Mouse (Mus musculus): ENCODE results near the gene Nrp2. TPM values are rescaled to one million over a fixed set of nuclear protein-coding genes. Genes with fewer than 3 reads are reported as not detected.
A peak's percentile ranks its signal among the peaks of the same experiment; 100 is the strongest.

Nrp2 gene
- total and polyA plus RNA-seq, 2 experiments from 2014 or later: 17.4 to 48.7 TPM

GRCm38 (mm10) chr1:62770576-62770975 is 67.5 kb downstream of the Nrp2 start:
- no peaks in the 10 kb centered on the region for H3K27me3 ChIP-seq (ENCODE audit: insufficient read depth, low read length)
- TF ChIP-seq CTCF (IDR thresholded peaks at IDR 0.05; ENCODE audit: low read depth): no peak
- H3K4me3 ChIP-seq (ENCODE audit: low read length): no peak overlapping the region
- H3K9ac ChIP-seq (replicated peaks; ENCODE audit: low read length): no peak overlapping the region
- no peak overlapping the region for H3K27ac ChIP-seq
- H3K36me3 ChIP-seq (ENCODE audit: insufficient read depth, low read length): no peaks in the 10 kb centered on the region
- 88% methylated on average over 4 of the region's 4 CpGs for WGBS
- DNase-seq (ENCODE audit: low spot score): no peak
- 0 out of 2 replicates have a peak, but pooled peaks cover 2% of the 10 kb centered on the region for H3K4me1 ChIP-seq (ENCODE audit: insufficient read depth, low read length)
- ATAC-seq: no peak
- no peaks in the 10 kb centered on the region for H3K9me3 ChIP-seq (ENCODE audit: low read length)
- H3K4me2 ChIP-seq (ENCODE audit: low read depth, low read length): no peak overlapping the region

GRCm38 (mm10) chr1:62772391-62772790 is 69.3 kb downstream of the Nrp2 start:
- Histone ChIP-seq H3K27ac (no peak overlapping the region), H3K36me3 (ENCODE audit: insufficient read depth, low read length) (no peaks in the 10 kb centered on the region), H3K27me3 (ENCODE audit: insufficient read depth, low read length) (no peaks in the 10 kb centered on the region), H3K4me3 (ENCODE audit: low read length) (no peak overlapping the region), H3K4me1 (ENCODE audit: insufficient read depth, low read length) (peaks cover 2% of the 10 kb centered on the region; the same call in 1 of the 2 replicates), H3K4me2 (ENCODE audit: low read depth, low read length) (no peak overlapping the region), H3K9me3 (ENCODE audit: low read length) (no peaks in the 10 kb centered on the region), H3K9ac (replicated peaks; ENCODE audit: low read length) (no peak overlapping the region)
- TF ChIP-seq CTCF (IDR thresholded peaks at IDR 0.05; ENCODE audit: low read depth): no peak
- 82% methylated on average over 4 of the region's 4 CpGs for WGBS
- DNase-seq (ENCODE audit: low spot score) (no peak), ATAC-seq (no peak)

- H3K27me3 ChIP-seq (ENCODE audit: insufficient read depth, low read length): no peaks in the 10 kb centered on the region
- H3K36me3 ChIP-seq (ENCODE audit: insufficient read depth, low read length): no peaks in the 10 kb centered on the region
- ATAC-seq (no peak), DNase-seq (ENCODE audit: low spot score) (no peak)
- H3K9me3 ChIP-seq (ENCODE audit: low read length): no peaks in the 10 kb centered on the region
- H3K27ac ChIP-seq: no peak overlapping the region
- peaks cover 2% of the 10 kb centered on the region; the same call in 1 of the 2 replicates for H3K4me1 ChIP-seq (ENCODE audit: insufficient read depth, low read length)
- H3K9ac ChIP-seq (replicated peaks; ENCODE audit: low read length): no peak overlapping the region
- H3K4me2 ChIP-seq (ENCODE audit: low read depth, low read length): no peak overlapping the region
- H3K4me3 ChIP-seq (ENCODE audit: low read length): no peak overlapping the region
- no peak for TF ChIP-seq CTCF (IDR thresholded peaks at IDR 0.05; ENCODE audit: low read depth)
- 71% methylated on average over 10 of the region's 10 CpGs for WGBS
These were observed 70.2 kb downstream of the Nrp2 start for GRCm38 (mm10) chr1:62773105-62773920.

GRCm38 (mm10) chr1:62773921-62774191 is 70.8 kb downstream of the Nrp2 start:
- no peak for ATAC-seq

GRCm38 (mm10) chr1:62774288-62775218 is 71.5 kb downstream of the Nrp2 start:
- WGBS: 51% methylated on average over 11 of the region's 11 CpGs
- Histone ChIP-seq H3K4me3 (ENCODE audit: low read length) (no peak overlapping the region), H3K4me1 (ENCODE audit: insufficient read depth, low read length) (peaks cover 2% of the 10 kb centered on the region; the same call in 1 of the 2 replicates), H3K36me3 (ENCODE audit: insufficient read depth, low read length) (no peaks in the 10 kb centered on the region), H3K9me3 (ENCODE audit: low read length) (no peaks in the 10 kb centered on the region), H3K4me2 (ENCODE audit: low read depth, low read length) (no peak overlapping the region), H3K27me3 (ENCODE audit: insufficient read depth, low read length) (no peaks in the 10 kb centered on the region), H3K9ac (replicated peaks; ENCODE audit: low read length) (no peak overlapping the region), H3K27ac (no peak overlapping the region)
- DNase-seq (ENCODE audit: low spot score) (no peak), ATAC-seq (0 out of 2 replicates have a peak, but pooled peaks have one; percentile 36)
- peak; percentile 27; the same call in 1 of the 2 replicates for TF ChIP-seq CTCF (IDR thresholded peaks at IDR 0.05; ENCODE audit: low read depth)

More at GRCm38 (mm10) chr1:62773921-62774191, 70.8 kb downstream of the Nrp2 start:
- Histone ChIP-seq H3K9ac (replicated peaks; ENCODE audit: low read length) (no peak overlapping the region), H3K27me3 (ENCODE audit: insufficient read depth, low read length) (no peaks in the 10 kb centered on the region), H3K9me3 (ENCODE audit: low read length) (no peaks in the 10 kb centered on the region), H3K36me3 (ENCODE audit: insufficient read depth, low read length) (no peaks in the 10 kb centered on the region), H3K27ac (no peak overlapping the region), H3K4me2 (ENCODE audit: low read depth, low read length) (no peak overlapping the region), H3K4me3 (ENCODE audit: low read length) (no peak overlapping the region), H3K4me1 (ENCODE audit: insufficient read depth, low read length) (peaks cover 2% of the 10 kb centered on the region; the same call in 1 of the 2 replicates)
- WGBS: 47% methylated on average over 3 of the region's 3 CpGs
- no peak for DNase-seq (ENCODE audit: low spot score)
- no peak for TF ChIP-seq CTCF (IDR thresholded peaks at IDR 0.05; ENCODE audit: low read depth)

- peak; percentile 55 for DNase-seq (ENCODE audit: low spot score)
These were observed 74.5 kb downstream of the Nrp2 start for GRCm38 (mm10) chr1:62777320-62778235.

More at GRCm38 (mm10) chr1:62777320-62778235, 74.5 kb downstream of the Nrp2 start:
- Histone ChIP-seq H3K9ac (replicated peaks; ENCODE audit: low read length) (no peak overlapping the region), H3K4me2 (ENCODE audit: low read depth, low read length) (no peak overlapping the region), H3K9me3 (ENCODE audit: low read length) (no peaks in the 10 kb centered on the region), H3K36me3 (ENCODE audit: insufficient read depth, low read length) (no peaks in the 10 kb centered on the region), H3K27ac (no peak overlapping the region), H3K4me1 (ENCODE audit: insufficient read depth, low read length) (no peaks in the 10 kb centered on the region; the same call in 1 of the 2 replicates), H3K4me3 (ENCODE audit: low read length) (no peak overlapping the region), H3K27me3 (ENCODE audit: insufficient read depth, low read length) (no peaks in the 10 kb centered on the region)
- no peak for ATAC-seq
- TF ChIP-seq CTCF (IDR thresholded peaks at IDR 0.05; ENCODE audit: low read depth): no peak
- WGBS: 58% methylated on average over 17 of the region's 17 CpGs
